Comparison of ENCODE assay signal across 11 mouse cellular contexts in the genomic region with DNA sequence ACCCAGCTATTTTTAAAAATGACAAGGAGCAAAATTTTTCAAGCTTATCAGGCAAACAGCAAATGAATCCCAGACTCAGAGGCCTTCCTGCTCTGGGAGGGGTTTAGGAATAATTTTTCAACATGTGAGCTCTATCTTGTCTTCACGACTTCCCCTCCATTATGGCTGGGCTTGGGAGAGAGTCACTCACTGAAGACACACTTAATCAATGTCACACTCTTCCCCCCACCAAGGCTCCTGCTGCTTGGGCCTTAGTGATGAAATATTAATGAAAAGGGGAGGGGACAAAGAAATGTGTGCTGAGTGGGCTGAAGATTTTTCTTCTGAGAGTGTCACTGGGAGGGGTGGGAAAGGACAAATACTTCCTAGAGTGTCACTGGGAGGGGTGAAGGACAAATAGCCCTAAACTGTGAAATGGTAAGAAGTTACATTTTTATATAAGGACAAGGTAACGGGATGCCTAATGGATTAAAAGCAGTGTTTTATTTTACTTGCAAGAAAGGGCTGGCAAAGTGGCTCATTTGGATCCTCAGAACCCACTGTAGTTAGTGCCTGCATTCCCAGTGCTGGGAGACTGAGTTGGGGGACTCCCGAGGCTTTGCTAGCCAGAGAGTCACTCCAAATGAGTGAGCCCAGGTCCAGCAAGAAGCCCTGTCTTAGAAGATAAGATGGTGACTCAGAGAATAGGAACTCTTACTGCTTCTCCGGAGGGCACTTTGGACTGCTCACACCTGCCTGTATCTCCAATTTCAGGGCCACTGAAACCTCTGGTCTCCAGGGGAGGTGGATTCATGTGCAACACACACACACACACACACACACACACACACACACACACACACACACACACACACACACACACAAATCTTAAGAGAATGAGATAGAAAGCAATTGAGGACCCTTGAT.
DNase-seq lines count a peak whose midpoint lies in the region; ATAC-seq lines count a peak whose summit lies in the region.
"Had no signal": no experiment of that assay in that cellular context is flagged by ENCODE, and none has a peak within 500 bp of the region (broad histone marks: within the 10 kb centered on the region; RNA-seq: fewer than 3 reads in every experiment).

No protein-coding gene starts in this region.

- peak; percentile 41; the same call in 1 of the 2 replicates for ATAC-seq in forebrain, embryonic 13.5 days
- peak; percentile 75 for ATAC-seq in intestine, embryonic 16.5 days
- ATAC-seq in neural tube, embryonic 14.5 days (ENCODE audit: low read depth): 0 out of 2 replicates have a peak, but pooled peaks have one; percentile 5

- DNase-seq in embryo, embryonic 10.5 days (ENCODE audit: low spot score): peak; percentile 77
- DNase-seq in right cerebral cortex, postnatal 25 days: no peak
- no peak for DNase-seq in frontal cortex, postnatal 14 days (ENCODE audit: low spot score in 2 of 2)
- DNase-seq in right cerebral cortex, adult 18-20 months: no peak
- DNase-seq: adrenal gland, postnatal 36 days; kidney, adult 8-10 months; liver, embryonic 13.5 days had no signal

- H3K9me3 ChIP-seq in forebrain, embryonic 13.5 days (replicated peaks): no peaks in the 10 kb centered on the region
- H3K9me3 ChIP-seq in intestine, embryonic 16.5 days (ENCODE audit: control insufficient read depth, low read length): no peaks in the 10 kb centered on the region
- no peaks in the 10 kb centered on the region for H3K9me3 ChIP-seq in neural tube, embryonic 14.5 days (ENCODE audit: control insufficient read depth, low read length)
- H3K9me3 ChIP-seq: heart, embryonic 15.5 days; liver, embryonic 13.5 days had no signal

- H3K36me3 ChIP-seq in forebrain, embryonic 13.5 days (ENCODE audit: poor library complexity, severe bottlenecking): no peaks in the 10 kb centered on the region
- no peaks in the 10 kb centered on the region for H3K36me3 ChIP-seq in intestine, embryonic 16.5 days (ENCODE audit: control insufficient read depth, insufficient read depth, low read length)
- no peaks in the 10 kb centered on the region for H3K36me3 ChIP-seq in neural tube, embryonic 14.5 days (ENCODE audit: control insufficient read depth, insufficient read depth, low read length)
- H3K36me3 ChIP-seq: heart, embryonic 15.5 days; liver, embryonic 13.5 days had no signal

- peak overlapping the region; percentile 96 for H3K27ac ChIP-seq in forebrain, embryonic 13.5 days
- peak overlapping the region; percentile 66 for H3K27ac ChIP-seq in intestine, embryonic 16.5 days (ENCODE audit: low read length)
- peak overlapping the region; percentile 90 for H3K27ac ChIP-seq in neural tube, embryonic 14.5 days (ENCODE audit: low read depth, low read length)
- H3K27ac ChIP-seq: heart, embryonic 15.5 days had no signal

- H3K4me3 ChIP-seq in forebrain, embryonic 13.5 days: no peak overlapping the region
- no peak overlapping the region for H3K4me3 ChIP-seq in intestine, embryonic 16.5 days (ENCODE audit: low read length)
- H3K4me3 ChIP-seq in neural tube, embryonic 14.5 days (ENCODE audit: low read depth, low read length): no peak overlapping the region
- H3K4me3 ChIP-seq: liver, embryonic 13.5 days had no signal

- H3K4me1 ChIP-seq in forebrain, embryonic 13.5 days: peaks cover 47% of the 10 kb centered on the region
- peaks cover 17% of the 10 kb centered on the region for H3K4me1 ChIP-seq in intestine, embryonic 16.5 days (ENCODE audit: control insufficient read depth, insufficient read depth, low read length)
- peaks cover 20% of the 10 kb centered on the region for H3K4me1 ChIP-seq in neural tube, embryonic 14.5 days (ENCODE audit: control insufficient read depth, insufficient read depth, low read length)
- H3K4me1 ChIP-seq: liver, embryonic 13.5 days had no signal

- H3K27me3 ChIP-seq in forebrain, embryonic 13.5 days: no peaks in the 10 kb centered on the region
- H3K27me3 ChIP-seq in intestine, embryonic 16.5 days (replicated peaks; ENCODE audit: control insufficient read depth, insufficient read depth, low read length): no peaks in the 10 kb centered on the region
- no peaks in the 10 kb centered on the region for H3K27me3 ChIP-seq in neural tube, embryonic 14.5 days (ENCODE audit: control insufficient read depth, insufficient read depth, low read length)
- H3K27me3 ChIP-seq: heart, embryonic 15.5 days; liver, embryonic 13.5 days had no signal

- peak overlapping the region; percentile 40; the same call in 1 of the 2 replicates for H3K9ac ChIP-seq in forebrain, embryonic 13.5 days
- no peak overlapping the region for H3K9ac ChIP-seq in intestine, embryonic 16.5 days (ENCODE audit: low read depth, low read length)
- H3K9ac ChIP-seq in neural tube, embryonic 14.5 days (replicated peaks; ENCODE audit: low read depth, low read length): no peak overlapping the region
- H3K9ac ChIP-seq: heart, embryonic 15.5 days; liver, embryonic 13.5 days had no signal

- peak overlapping the region; percentile 34 for H3K4me2 ChIP-seq in forebrain, embryonic 13.5 days
- no peak overlapping the region for H3K4me2 ChIP-seq in intestine, embryonic 16.5 days (ENCODE audit: low read depth, low read length)
- H3K4me2 ChIP-seq in neural tube, embryonic 14.5 days (ENCODE audit: low read depth, low read length): no peak overlapping the region

- 18% methylated on average over 4 of the region's 4 CpGs for WGBS in forebrain, embryonic 13.5 days
- WGBS in intestine, embryonic 16.5 days: 20% methylated on average over 4 of the region's 4 CpGs
- 15% methylated on average over 4 of the region's 4 CpGs for WGBS in neural tube, embryonic 14.5 days

Comparison
In these comparisons a context has a peak if more than half of its experiments do, and no peak if none do; other contexts are left out.
1. ATAC-seq: peak in every context shown above with its lines; median percentile 75 in intestine, embryonic 16.5 days; 41 in forebrain, embryonic 13.5 days; 5 in neural tube, embryonic 14.5 days.